Mouse (Mus musculus) stomach, postnatal 0 days (tissue): ENCODE measurements around the gene Ilf2. TPM values are rescaled to one million over a fixed set of nuclear protein-coding genes. Genes with fewer than 3 reads are reported as not detected.

ENCODE experiments used
- ATAC-seq: fragments of 200-750 bp; cut with Nextera tagmentation; 2 replicates; pipeline ENCODE4 v1.8.0; 2017; ENCODE audit not compliant: low FRiP score, low TSS enrichment
- DNase-seq: peaks from one replicate; pipeline ENCODE4 v3.0.0-alpha.2; 2016; ENCODE audit warnings: low spot score
- H3K27ac ChIP-seq: fragments of 300-500 bp; sonication (generic); replicated peaks from 2 replicates; pipeline ENCODE4 v1.5.1; 2014; ENCODE audit warnings: mild to moderate bottlenecking, control low read depth
- H3K27me3 ChIP-seq: fragments of 300-500 bp; sonication (generic); 2 replicates; pipeline ENCODE4 v1.6.1; 2014; ENCODE audit warnings: low read length; ENCODE audit not compliant: control insufficient read depth, insufficient read depth
- H3K36me3 ChIP-seq: fragments of 300-500 bp; sonication (generic); 2 replicates; pipeline ENCODE4 v1.6.1; 2014; ENCODE audit warnings: low read length, mixed read lengths; ENCODE audit not compliant: control insufficient read depth, insufficient read depth
- H3K4me1 ChIP-seq: fragments of 300-500 bp; sonication (generic); replicated peaks from 2 replicates; pipeline ENCODE4 v1.6.1; 2014; ENCODE audit warnings: antibody characterized with exemption; ENCODE audit not compliant: control insufficient read depth, insufficient read depth
- H3K4me2 ChIP-seq: fragments of 300-500 bp; sonication (generic); replicated peaks from 2 replicates; pipeline ENCODE4 v1.6.1; 2014; ENCODE audit warnings: low read depth, mild to moderate bottlenecking, control low read depth, moderate library complexity
- H3K4me3 ChIP-seq: fragments of 300-500 bp; sonication (generic); 2 replicates; pipeline ENCODE4 v1.5.1; 2014; ENCODE audit warnings: low read depth, low read length, control low read depth
- H3K9ac ChIP-seq: fragments of 300-500 bp; sonication (generic); 2 replicates; pipeline ENCODE4 v1.6.1; 2014; ENCODE audit warnings: mild to moderate bottlenecking, low read length, control low read depth, mixed read lengths
- H3K9me3 ChIP-seq: fragments of 300-500 bp; sonication (generic); 2 replicates; pipeline ENCODE4 v1.6.1; 2016; ENCODE audit warnings: low read length; ENCODE audit not compliant: control insufficient read depth
- CTCF ChIP-seq: IDR thresholded peaks from 2 replicates; pipeline ENCODE4 v1.5.1; 2016; ENCODE audit warnings: antibody characterized with exemption, low read depth, mild to moderate bottlenecking, moderate library complexity
- EP300 ChIP-seq: optimal IDR thresholded peaks from 2 replicates; pipeline ENCODE3; 2016; ENCODE audit warnings: antibody characterized with exemption
- WGBS: fragments of 180-500 bp; shearing (Covaris S2); extraction: QIAGEN DNeasy Blood & Tissue Kit; methylation state at CpG from one replicate; pipeline ENCODE4 v1.1.7; 2014; 5-methylcytosine and 5-hydroxymethylcytosine counted together
- polyA plus RNA-seq: library from polyadenylated mRNA; unstranded; fragments of >200 nt; fragmentation: Nextera tagmentation; extraction: Ambion mirVana; gene quantifications from 2 replicates; pipeline ENCODE4 v1.2.1, GENCODE M21; 2015

The Ilf2 gene
- polyA plus RNA-seq, 1 experiment from 2014 or later: 57.6 TPM

DNA sequence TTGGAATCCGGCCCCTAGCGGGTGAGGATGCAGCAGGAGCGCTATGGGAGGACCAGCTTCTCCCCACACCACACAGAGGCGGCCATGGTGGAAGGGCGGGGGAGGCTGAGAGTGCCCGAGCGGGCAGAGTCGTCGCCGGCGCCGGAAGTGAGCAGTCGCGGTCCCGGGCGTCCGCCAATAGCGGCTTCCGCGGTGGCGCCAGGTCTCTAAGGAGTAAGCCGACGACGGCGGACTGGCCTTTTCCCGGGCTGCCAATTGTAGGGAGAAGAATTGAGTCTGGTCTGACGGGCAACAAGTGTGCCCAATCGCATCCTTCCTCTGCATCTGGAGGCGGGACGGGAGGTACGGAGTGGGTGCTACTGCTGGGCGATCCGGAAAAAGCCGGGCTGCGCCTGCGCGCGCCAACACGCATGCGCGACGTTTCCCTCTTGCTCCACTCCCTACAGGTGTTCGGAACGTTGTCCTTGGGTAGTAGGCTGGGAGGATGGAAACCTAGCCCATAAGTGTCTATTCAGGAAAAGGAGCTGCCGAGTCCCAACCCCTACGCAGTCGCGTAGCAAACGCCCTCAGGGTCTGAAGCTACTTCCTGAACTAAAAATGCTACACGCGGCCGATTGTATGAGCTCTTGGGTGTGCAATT, 42.4 kb upstream of the Ilf2 start, which contains the start of gene Ints3:
Gene Ints3 (minus strand): TSS at position 242 of the 640 bp plus-strand sequence.
- ATAC-seq: peak; percentile 100

DNA sequence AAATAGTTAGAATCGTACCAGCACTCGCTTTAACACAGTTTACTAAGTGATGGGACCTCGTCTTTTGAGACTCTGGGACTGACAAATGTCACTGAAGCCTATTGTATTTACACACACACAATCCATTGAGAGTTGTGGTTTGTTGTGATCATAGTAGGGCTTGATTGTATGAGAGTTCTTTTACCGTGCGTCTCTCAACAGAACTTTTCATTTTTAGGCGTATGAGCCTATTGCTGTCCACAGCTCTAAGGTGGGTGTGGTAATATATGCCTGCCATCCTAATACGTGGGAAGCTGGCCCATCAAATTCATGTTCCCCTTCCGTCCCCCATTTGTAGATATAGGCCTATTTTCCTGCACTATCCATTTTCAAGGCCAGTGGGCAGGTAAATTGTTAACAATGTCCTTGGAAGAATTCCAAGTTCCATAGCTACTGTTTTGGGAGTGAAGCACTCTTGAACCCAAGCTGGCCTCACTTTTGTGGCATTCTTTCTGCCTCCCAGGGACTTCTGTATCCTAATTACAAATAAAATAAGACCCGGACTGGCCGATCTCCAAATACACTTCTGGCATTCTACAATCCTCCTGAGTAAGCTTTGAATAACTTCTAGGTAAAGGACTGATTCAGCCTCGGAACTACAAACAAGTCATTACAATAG, 41.7 kb upstream of the Ilf2 start:
- DNase-seq: no peak
- Histone ChIP-seq H3K36me3 (no peaks in the 10 kb centered on the region), H3K4me3 (peak overlapping the region; percentile 73), H3K4me1 (0 out of 2 replicates have a peak, but pooled peaks cover 9% of the 10 kb centered on the region), H3K9me3 (no peaks in the 10 kb centered on the region), H3K9ac (peak overlapping the region; percentile 41), H3K27me3 (no peaks in the 10 kb centered on the region), H3K27ac (peak overlapping the region; percentile 98), H3K4me2 (peak overlapping the region; percentile 57)
- no peak for ATAC-seq
- 45% methylated on average over 11 of the region's 11 CpGs for WGBS
- TF ChIP-seq EP300 (no peak), CTCF (no peak)

More for the DNA sequence above, 42.4 kb upstream of the Ilf2 start, which contains the start of gene Ints3:
- Histone ChIP-seq H3K4me2 (peak within 1 kb of the TSS; percentile 87), H3K27me3 (no peaks in the 10 kb centered on the region), H3K27ac (peak within 1 kb of the TSS; percentile 98), H3K4me1 (0 out of 2 replicates have a peak, but pooled peaks cover 9% of the 10 kb centered on the region), H3K36me3 (no peaks in the 10 kb centered on the region), H3K9me3 (no peaks in the 10 kb centered on the region), H3K9ac (peak within 1 kb of the TSS; percentile 91), H3K4me3 (peak within 1 kb of the TSS; percentile 73)
- WGBS: under 1% methylated on average over 38 of the region's 52 CpGs
- DNase-seq: peak; percentile 99
- peak; percentile 6; the same call in 1 of the 2 replicates for TF ChIP-seq CTCF
- TF ChIP-seq EP300: no peak

DNA sequence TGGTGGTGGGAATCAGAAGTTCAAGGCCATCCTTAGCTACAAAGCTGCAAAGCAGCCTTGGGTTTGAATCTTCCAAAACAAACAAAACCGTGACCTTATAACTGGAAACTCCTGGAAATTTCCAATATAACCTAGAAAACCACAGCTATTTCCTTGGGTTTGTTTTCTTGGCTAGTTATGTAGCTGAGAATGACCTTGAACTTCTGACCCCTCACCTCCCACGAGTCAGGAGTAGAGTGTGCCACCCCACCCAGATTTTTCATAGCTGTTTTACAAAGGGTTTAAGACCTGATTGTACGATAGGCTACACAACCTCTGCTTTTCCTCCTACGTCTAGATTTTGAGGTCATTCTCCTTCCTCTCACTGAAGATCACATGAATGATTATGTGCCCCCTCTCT, 38.8 kb upstream of the Ilf2 start:
- Histone ChIP-seq H3K9me3 (no peaks in the 10 kb centered on the region), H3K27me3 (no peaks in the 10 kb centered on the region), H3K27ac (no peak overlapping the region), H3K4me3 (no peak overlapping the region), H3K4me2 (no peak overlapping the region), H3K36me3 (no peaks in the 10 kb centered on the region), H3K9ac (no peak overlapping the region), H3K4me1 (0 out of 2 replicates have a peak, but pooled peaks cover 3% of the 10 kb centered on the region)
- DNase-seq: no peak
- 57% methylated on average over 4 of the region's 4 CpGs for WGBS
- TF ChIP-seq EP300 (no peak), CTCF (no peak)
- no peak for ATAC-seq

DNA sequence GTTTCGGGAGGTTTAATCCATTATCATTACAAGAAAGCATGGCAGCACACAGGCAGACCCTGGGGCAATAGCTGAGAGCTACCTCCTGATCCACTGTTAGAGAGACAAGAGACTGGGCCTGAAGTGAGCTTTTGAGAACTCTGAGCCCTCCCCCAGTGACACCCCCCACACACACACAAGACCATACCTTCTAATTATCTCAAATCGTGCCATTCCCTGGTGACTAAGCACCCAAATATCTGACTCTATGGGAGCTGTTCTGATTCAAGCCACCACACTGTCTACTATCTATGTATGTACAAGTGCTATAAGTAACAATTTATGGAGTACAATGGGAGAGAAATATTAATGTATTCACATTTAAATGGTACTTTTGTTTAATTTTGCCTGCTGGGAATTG, 35.2 kb upstream of the Ilf2 start:
- H3K27ac ChIP-seq: no peak overlapping the region
- WGBS: 72% methylated on average over 2 of the region's 2 CpGs

GRCm38 (mm10) chr3:90443977-90444376, 31.9 kb upstream of the Ilf2 start:
- H3K4me2 ChIP-seq: no peak overlapping the region
- H3K4me1 ChIP-seq: peaks cover 3% of the 10 kb centered on the region; the same call in 1 of the 2 replicates
- H3K27me3 ChIP-seq: no peaks in the 10 kb centered on the region
- H3K9me3 ChIP-seq: no peaks in the 10 kb centered on the region
- ATAC-seq (no peak), DNase-seq (no peak)
- no peak overlapping the region for H3K4me3 ChIP-seq
- no peaks in the 10 kb centered on the region for H3K36me3 ChIP-seq
- no peak overlapping the region for H3K27ac ChIP-seq
- no peak overlapping the region for H3K9ac ChIP-seq
- 92% methylated on average over 3 of the region's 3 CpGs for WGBS
- TF ChIP-seq CTCF: no peak
- no peak for TF ChIP-seq EP300

More for the DNA sequence above, 35.2 kb upstream of the Ilf2 start:
- Histone ChIP-seq H3K9me3 (no peaks in the 10 kb centered on the region), H3K4me3 (no peak overlapping the region), H3K4me1 (peaks cover 2% of the 10 kb centered on the region; the same call in 1 of the 2 replicates), H3K4me2 (no peak overlapping the region), H3K9ac (no peak overlapping the region), H3K27me3 (no peaks in the 10 kb centered on the region), H3K36me3 (no peaks in the 10 kb centered on the region)
- no peak for DNase-seq
- no peak for TF ChIP-seq CTCF
- ATAC-seq: no peak
